Mouse (Mus musculus) megakaryocyte, embryonic 14.5 days (primary cell): ENCODE measurements at regions not wholly inside any gene's neighbourhood (a gene's known extent, or its start where the extent isn't known, plus 50 kb on each side); places are given as distances from the start of the nearest gene placed in this dataset.

Source experiments
- H3K27me3 ChIP-seq: replicated peaks from 2 replicates; pipeline ENCODE3; 2012; ENCODE audit warnings: inconsistent platforms
- H3K36me3 ChIP-seq: replicated peaks from 2 replicates; pipeline ENCODE3; 2012; ENCODE audit warnings: low read length, inconsistent platforms, mixed read lengths
- H3K4me1 ChIP-seq: 2 replicates; pipeline ENCODE4 v1.6.1; 2012; ENCODE audit warnings: inconsistent platforms
- H3K4me3 ChIP-seq: replicated peaks from 2 replicates; pipeline ENCODE3; 2012; ENCODE audit warnings: moderate library complexity, mild to moderate bottlenecking, inconsistent platforms
- H3K9me3 ChIP-seq: 2 replicates; pipeline ENCODE4 v1.6.1; 2012; ENCODE audit warnings: inconsistent platforms
- FLI1 ChIP-seq: IDR thresholded peaks from 2 replicates; pipeline ENCODE4 v1.6.1; 2012; ENCODE audit warnings: low read length, inconsistent platforms, mixed read lengths
- GATA1 ChIP-seq: IDR thresholded peaks from 3 replicates; pipeline ENCODE4 v1.6.1; 2012; ENCODE audit warnings: mixed read lengths, low read length, inconsistent platforms, borderline replicate concordance

DNA sequence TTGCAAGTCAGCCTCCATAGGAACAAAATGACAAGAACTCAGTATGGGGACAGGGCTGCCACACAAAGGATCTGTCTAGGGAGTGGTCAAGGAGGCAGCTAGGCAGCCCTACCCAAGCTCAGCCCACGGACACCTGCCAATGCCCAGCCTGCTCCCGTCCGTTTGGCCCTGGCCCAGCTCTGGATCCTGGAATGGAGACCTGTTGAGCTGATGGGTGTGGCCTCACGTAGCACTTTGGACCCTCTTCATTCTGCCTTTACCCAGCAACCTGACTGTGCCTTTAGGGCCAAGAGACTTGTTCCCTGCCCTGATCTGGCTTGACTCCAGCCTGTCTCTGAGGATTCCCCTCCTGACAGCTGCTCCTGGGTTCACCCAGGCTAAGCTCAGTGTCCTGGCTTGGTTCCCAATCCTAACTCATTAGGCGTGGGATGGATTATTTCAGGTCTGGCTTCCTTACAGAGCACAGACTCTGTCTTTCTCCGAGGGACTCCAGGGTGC is 50.5 kb upstream of the Msx1 start:
- Histone ChIP-seq H3K4me3 (peak overlapping the region; percentile 21), H3K36me3 (no peaks in the 10 kb centered on the region), H3K9me3 (peaks cover 16% of the 10 kb centered on the region), H3K4me1 (no peaks in the 10 kb centered on the region), H3K27me3 (peaks cover 11% of the 10 kb centered on the region)
- TF ChIP-seq GATA1 = no peak
- no peak for TF ChIP-seq FLI1
